Comparison of ENCODE assay signal across 20 mouse cellular contexts in the genomic region with DNA sequence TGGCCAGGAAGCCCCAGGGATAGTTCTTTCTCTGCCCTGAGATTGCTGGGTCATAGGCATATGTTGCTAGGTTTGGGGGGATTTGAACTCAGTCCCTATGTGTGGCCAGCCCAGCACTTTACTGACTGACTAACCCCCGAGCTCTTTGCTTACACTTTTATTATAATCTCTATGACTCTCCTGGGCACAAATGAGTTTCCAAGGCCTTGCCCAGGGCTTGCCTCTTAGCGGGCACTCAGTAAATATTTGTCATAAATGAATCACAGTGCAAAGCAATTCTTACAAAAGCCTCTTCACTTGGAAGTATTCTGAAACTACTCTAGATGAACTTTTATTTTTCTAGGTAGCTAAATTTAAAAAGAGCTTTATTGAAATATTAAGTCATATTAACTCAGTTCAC. TPM values are rescaled to one million over a fixed set of nuclear protein-coding genes. Genes with fewer than 3 reads are reported as not detected.
"Had no signal": no experiment of that assay in that cellular context is flagged by ENCODE, and none has a peak within 500 bp of the region (broad histone marks: within the 10 kb centered on the region; RNA-seq: fewer than 3 reads in every experiment).

No protein-coding gene starts in this region.

- H3K4me1 ChIP-seq: lung, embryonic 15.5 days; megakaryocyte, embryonic 14.5 days had no signal

- H3K27me3 ChIP-seq: intestine, embryonic 15.5 days; liver, embryonic 13.5 days; lung, embryonic 15.5 days; megakaryocyte, embryonic 14.5 days had no signal

- H3K4me2 ChIP-seq: intestine, embryonic 15.5 days; liver, embryonic 13.5 days had no signal

- H3K4me3 ChIP-seq: intestine, embryonic 15.5 days; left cerebral cortex, adult 2 months; liver, embryonic 13.5 days; lung, embryonic 15.5 days; megakaryocyte, embryonic 14.5 days had no signal

- H3K27ac ChIP-seq: intestine, embryonic 15.5 days; left cerebral cortex, adult 2 months; liver, embryonic 13.5 days; lung, embryonic 15.5 days had no signal

- DNase-seq: kidney, adult 18-20 months; kidney, adult 9 months; kidney, postnatal 14 days; layer of hippocampus, postnatal 36 days; liver, embryonic 13.5 days; thymus, adult 2 months; thymus, postnatal 14 days; thymus, postnatal 4 days had no signal

- H3K9me3 ChIP-seq: intestine, embryonic 15.5 days; liver, embryonic 13.5 days; lung, embryonic 15.5 days; megakaryocyte, embryonic 14.5 days; midbrain, embryonic 10.5 days had no signal

- H3K9ac ChIP-seq: intestine, embryonic 15.5 days; liver, embryonic 13.5 days; lung, embryonic 15.5 days had no signal

- H3K36me3 ChIP-seq: intestine, embryonic 15.5 days; liver, embryonic 13.5 days; midbrain, embryonic 10.5 days had no signal

RNA-seq across cellular contexts. Expression of a gene that starts 26.7 kb away (rescaled TPM):
- total RNA-seq: layer of hippocampus, adult 8-10 months; layer of hippocampus, postnatal 10 days; layer of hippocampus, postnatal 36 days; midbrain, postnatal 0 days had no signal
- polyA plus RNA-seq: limb, embryonic 11.5 days; midbrain, embryonic 10.5 days; midbrain, embryonic 14.5 days; neural tube, embryonic 11.5 days; neural tube, embryonic 14.5 days; thymus, adult 2 months had no signal
